Mouse (Mus musculus) cerebellum, adult 2 months (tissue): Measurements from ENCODE around the gene Zmiz2.

ENCODE experiments used
- CTCF ChIP-seq: fragments of 200-500 bp; IDR thresholded peaks from 2 replicates; pipeline ENCODE4 v1.5.1; 2011; ENCODE audit warnings: low read depth, mild to moderate bottlenecking, control low read depth, low read length, moderate library complexity, borderline replicate concordance; ENCODE audit not compliant: insufficient read depth
- POLR2A ChIP-seq: fragments of 200-500 bp; IDR thresholded peaks from 2 replicates; pipeline ENCODE4 v1.6.1; 2011; ENCODE audit warnings: low read length, control low read depth, borderline replicate concordance; ENCODE audit not compliant: insufficient read depth

DNA sequence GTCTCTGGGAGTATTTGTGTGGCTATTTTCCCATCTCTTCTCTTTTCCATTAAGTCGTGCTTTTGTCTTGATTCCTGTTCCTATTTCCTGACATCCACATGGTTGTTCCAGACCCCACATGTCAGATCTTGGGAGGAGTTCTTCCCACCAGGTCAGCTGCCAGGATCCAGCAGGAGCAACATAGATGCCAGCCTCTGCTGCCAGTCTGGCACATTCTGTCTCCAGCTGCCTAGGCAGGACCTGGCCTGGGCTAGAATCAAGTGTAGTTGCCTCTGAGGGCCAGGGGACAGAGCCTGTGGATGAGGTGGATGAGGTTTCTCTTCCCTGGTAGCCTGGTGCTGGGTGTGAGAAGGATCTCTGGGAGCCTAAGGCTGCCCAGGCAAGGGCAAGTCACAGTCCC lies 5.0 kb downstream of the Zmiz2 start:
- TF ChIP-seq CTCF (no peak), POLR2A (no peak)
